Mouse (Mus musculus) midbrain, embryonic 13.5 days (tissue): Measurements from ENCODE around the gene Thrb. TPM values are rescaled to one million over a fixed set of nuclear protein-coding genes. Genes with fewer than 3 reads are reported as not detected.

ENCODE experiments used
- ATAC-seq: fragments of 200-750 bp; cut with Nextera tagmentation; 2 replicates; pipeline ENCODE4 v1.8.0; 2017; ENCODE audit warnings: mild to moderate bottlenecking, moderate TSS enrichment, moderate library complexity
- H3K27ac ChIP-seq: fragments of 300-500 bp; sonication (generic); 2 replicates; pipeline ENCODE4 v1.5.1; 2015; ENCODE audit warnings: inconsistent platforms, mild to moderate bottlenecking, moderate library complexity
- H3K27me3 ChIP-seq: fragments of 300-500 bp; sonication (generic); 2 replicates; pipeline ENCODE4 v1.6.1; 2015; ENCODE audit warnings: mild to moderate bottlenecking, inconsistent platforms
- H3K36me3 ChIP-seq: fragments of 300-500 bp; sonication (generic); 2 replicates; pipeline ENCODE4 v1.6.1; 2015; ENCODE audit warnings: mild to moderate bottlenecking, inconsistent platforms
- H3K4me1 ChIP-seq: fragments of 300-500 bp; sonication (generic); replicated peaks from 2 replicates; pipeline ENCODE4 v1.6.1; 2015; ENCODE audit warnings: inconsistent platforms
- H3K4me2 ChIP-seq: fragments of 300-500 bp; sonication (generic); replicated peaks from 2 replicates; pipeline ENCODE4 v1.6.1; 2015; ENCODE audit warnings: moderate library complexity, mild to moderate bottlenecking, inconsistent platforms
- H3K4me3 ChIP-seq: fragments of 300-500 bp; sonication (generic); replicated peaks from 2 replicates; pipeline ENCODE4 v1.5.1; 2015; ENCODE audit warnings: mild to moderate bottlenecking, inconsistent platforms
- H3K9ac ChIP-seq: fragments of 300-500 bp; sonication (generic); replicated peaks from 2 replicates; pipeline ENCODE4 v1.6.1; 2015; ENCODE audit warnings: mild to moderate bottlenecking, inconsistent platforms
- H3K9me3 ChIP-seq: fragments of 300-500 bp; sonication (generic); 2 replicates; pipeline ENCODE4 v1.6.1; 2016; ENCODE audit warnings: mild to moderate bottlenecking, inconsistent platforms
- WGBS: fragments of 180-500 bp; shearing (Covaris S2); methylation state at CpG from one replicate; pipeline ENCODE4 v1.1.7; 2015; 5-methylcytosine and 5-hydroxymethylcytosine counted together
- polyA plus RNA-seq: library from polyadenylated mRNA; unstranded; fragments of >200 nt; fragmentation: Nextera tagmentation; extraction: Ambion mirVana; gene quantifications from 2 replicates; pipeline ENCODE4 v1.2.1, GENCODE M21; 2015

The Thrb gene
- polyA plus RNA-seq, 1 experiment from 2014 or later: 1.2 TPM

GRCm38 (mm10) chr14:18027867-18028266 lies 367.8 kb downstream of the Thrb start:
- H3K4me3 ChIP-seq: no peak overlapping the region
- no peak overlapping the region for H3K4me2 ChIP-seq
- no peak overlapping the region for H3K27ac ChIP-seq
- H3K9ac ChIP-seq: no peak overlapping the region
- ATAC-seq: no peak
- no peaks in the 10 kb centered on the region for H3K4me1 ChIP-seq
- WGBS: 87% methylated on average over 1 of the region's 1 CpGs
- H3K9me3 ChIP-seq: no peaks in the 10 kb centered on the region
- no peaks in the 10 kb centered on the region for H3K36me3 ChIP-seq
- no peaks in the 10 kb centered on the region for H3K27me3 ChIP-seq

GRCm38 (mm10) chr14:18029181-18029932 lies 369.3 kb downstream of the Thrb start:
- H3K27me3 ChIP-seq: no peaks in the 10 kb centered on the region
- no peak overlapping the region for H3K4me3 ChIP-seq
- 72% methylated on average over 2 of the region's 2 CpGs for WGBS
- H3K4me1 ChIP-seq: no peaks in the 10 kb centered on the region
- H3K27ac ChIP-seq: no peak overlapping the region
- no peaks in the 10 kb centered on the region for H3K36me3 ChIP-seq
- H3K9ac ChIP-seq: no peak overlapping the region
- ATAC-seq: no peak
- no peak overlapping the region for H3K4me2 ChIP-seq
- no peaks in the 10 kb centered on the region for H3K9me3 ChIP-seq

- no peaks in the 10 kb centered on the region for H3K27me3 ChIP-seq
- no peaks in the 10 kb centered on the region for H3K36me3 ChIP-seq
- ATAC-seq: no peak
- no peaks in the 10 kb centered on the region for H3K9me3 ChIP-seq
- no peak overlapping the region for H3K9ac ChIP-seq
- H3K27ac ChIP-seq: no peak overlapping the region
- no peaks in the 10 kb centered on the region for H3K4me1 ChIP-seq
- 82% methylated on average over 3 of the region's 3 CpGs for WGBS
- no peak overlapping the region for H3K4me3 ChIP-seq
- no peak overlapping the region for H3K4me2 ChIP-seq
Observed at GRCm38 (mm10) chr14:18031941-18032340, 371.9 kb downstream of the Thrb start.

GRCm38 (mm10) chr14:18036573-18036972 lies 376.5 kb downstream of the Thrb start:
- 81% methylated on average over 5 of the region's 5 CpGs for WGBS
- Histone ChIP-seq H3K9ac (no peak overlapping the region), H3K4me1 (no peaks in the 10 kb centered on the region), H3K27me3 (no peaks in the 10 kb centered on the region), H3K27ac (no peak overlapping the region), H3K36me3 (no peaks in the 10 kb centered on the region), H3K9me3 (no peaks in the 10 kb centered on the region), H3K4me3 (no peak overlapping the region), H3K4me2 (no peak overlapping the region)
- no peak for ATAC-seq

GRCm38 (mm10) chr14:18062082-18062772 lies 402.2 kb downstream of the Thrb start:
- Histone ChIP-seq H3K4me1 (no peaks in the 10 kb centered on the region), H3K27me3 (no peaks in the 10 kb centered on the region), H3K9ac (no peak overlapping the region), H3K9me3 (0 out of 2 replicates have a peak, but pooled peaks cover 3% of the 10 kb centered on the region), H3K27ac (no peak overlapping the region), H3K36me3 (no peaks in the 10 kb centered on the region), H3K4me3 (no peak overlapping the region), H3K4me2 (no peak overlapping the region)
- 70% methylated on average over 5 of the region's 5 CpGs for WGBS
- no peak for ATAC-seq
